ENCODE assay signal across 19 mouse cellular contexts in genomic region chr6:92013620-92014019, GRCm38 (mm10). TPM values are rescaled to one million over a fixed set of nuclear protein-coding genes. Genes with fewer than 3 reads are reported as not detected.
DNase-seq lines count a peak whose midpoint lies in the region; ATAC-seq and TF ChIP-seq lines count a peak whose summit lies in the region.
"Had no signal": no experiment of that assay in that cellular context is flagged by ENCODE, and none has a peak within 500 bp of the region (broad histone marks: within the 10 kb centered on the region; RNA-seq: fewer than 3 reads in every experiment).

No protein-coding gene starts in this region.

- TF ChIP-seq CTCF in gastrocnemius, adult 2 months (IDR thresholded peaks at IDR 0.05): no peak
- TF ChIP-seq CTCF in lung, postnatal 0 days (IDR thresholded peaks at IDR 0.05): no peak

- no peak overlapping the region for H3K9ac ChIP-seq in lung, postnatal 0 days (replicated peaks; ENCODE audit: low read depth)
- H3K9ac ChIP-seq: embryonic facial prominence, embryonic 12.5 days; forebrain, embryonic 13.5 days; hindbrain, embryonic 15.5 days had no signal

- peak; percentile 52 for DNase-seq in gastrocnemius, adult 2 months
- no peak for DNase-seq in gastrocnemius, postnatal 4 days (ENCODE audit: low spot score in 2 of 2)
- no peak for DNase-seq in lung, postnatal 0 days (ENCODE audit: low spot score)
- DNase-seq in lung, postnatal 4 days: no peak
- no peak for DNase-seq in c-Kit-positive CD71-positive TER-119-positive erythroid progenitor cells, embryonic 14.5 days (ENCODE audit: low spot score)
- DNase-seq: adrenal gland, postnatal 10 days; cerebellum, adult 2 months; cerebellum, postnatal 10 days; gastrocnemius, postnatal 14 days; heart, adult 11 months; heart, postnatal 36 days; kidney, adult 8-10 months had no signal

- no peak for TF ChIP-seq EP300 in lung, postnatal 0 days (IDR thresholded peaks at IDR 0.05)

- intact Hi-C loops in gastrocnemius, adult 2 months (cut with DNase I): no loop called here

- H3K4me1 ChIP-seq in lung, postnatal 0 days (ENCODE audit: insufficient read depth, low read depth, low read length): peaks cover 6% of the 10 kb centered on the region; the same call in 1 of the 2 replicates
- peaks cover 40% of the 10 kb centered on the region for H3K4me1 ChIP-seq in brown adipose tissue, adult 24 weeks (ENCODE audit: control insufficient read depth, insufficient read depth, insufficient read length, low read length)

- no peak overlapping the region for H3K4me2 ChIP-seq in lung, postnatal 0 days (replicated peaks; ENCODE audit: low read depth, low read length)
- H3K4me2 ChIP-seq: embryonic facial prominence, embryonic 12.5 days; forebrain, embryonic 13.5 days; heart, embryonic 11.5 days; hindbrain, embryonic 15.5 days had no signal

- H3K27me3 ChIP-seq in lung, postnatal 0 days (replicated peaks; ENCODE audit: insufficient read depth, low read length): no peaks in the 10 kb centered on the region
- H3K27me3 ChIP-seq: embryonic facial prominence, embryonic 12.5 days; hindbrain, embryonic 15.5 days had no signal

- H3K36me3 ChIP-seq in lung, postnatal 0 days (ENCODE audit: insufficient read depth, low read length): no peaks in the 10 kb centered on the region
- H3K36me3 ChIP-seq: embryonic facial prominence, embryonic 12.5 days; hindbrain, embryonic 15.5 days had no signal

- peak overlapping the region; percentile 80 for H3K27ac ChIP-seq in gastrocnemius, adult 2 months
- H3K27ac ChIP-seq in lung, postnatal 0 days (ENCODE audit: low read length): 0 out of 2 replicates have a peak overlapping the region, but pooled peaks have one; percentile 69
- peak overlapping the region; percentile 88 for H3K27ac ChIP-seq in brown adipose tissue, adult 24 weeks (replicated peaks; ENCODE audit: low read depth, low read length)
- H3K27ac ChIP-seq: embryonic facial prominence, embryonic 12.5 days; forebrain, embryonic 13.5 days; hindbrain, embryonic 15.5 days had no signal

- 70% methylated on average over 3 of the region's 3 CpGs for WGBS in lung, postnatal 0 days

- no peaks in the 10 kb centered on the region for H3K9me3 ChIP-seq in lung, postnatal 0 days (ENCODE audit: low read length)
- H3K9me3 ChIP-seq: embryonic facial prominence, embryonic 12.5 days; forebrain, embryonic 13.5 days; hindbrain, embryonic 15.5 days had no signal

- no peak overlapping the region for H3K4me3 ChIP-seq in gastrocnemius, adult 2 months
- H3K4me3 ChIP-seq in lung, postnatal 0 days (ENCODE audit: low read depth, low read length): no peak overlapping the region
- no peak overlapping the region for H3K4me3 ChIP-seq in brown adipose tissue, adult 24 weeks (ENCODE audit: insufficient read depth, low read depth, low read length)
- H3K4me3 ChIP-seq: embryonic facial prominence, embryonic 12.5 days; forebrain, embryonic 13.5 days; hindbrain, embryonic 15.5 days had no signal

- ATAC-seq in lung, postnatal 0 days: no peak
- ATAC-seq in monocyte, adult 5-6 weeks (replicated peaks; ENCODE audit: insufficient number of reproducible peaks, low FRiP score, low TSS enrichment, poor library complexity, severe bottlenecking): no peak
- ATAC-seq: forebrain, embryonic 13.5 days; intestine, postnatal 0 days had no signal

RNA-seq across cellular contexts. Expression of gene Fgd5, which starts 34.9 kb away (rescaled TPM):
- total RNA-seq in gastrocnemius, adult 2 months (2021): 10 to 100 TPM in 1 of 2 experiments, 1 to 10 TPM in 1; 9.0 to 11.3 TPM
- 10 to 100 TPM; 22.1 to 25.3 TPM for total RNA-seq in gastrocnemius, postnatal 4 days (2021)
- 19.2 and 22.1 TPM in 2 replicates for polyA plus RNA-seq in lung, postnatal 0 days (2015; fragmentation: Nextera tagmentation; extraction: Ambion mirVana)
- polyA plus RNA-seq in brown adipose tissue, adult 24 weeks (2012; ENCODE audit: insufficient read depth, insufficient read length, missing spikeins): 3.8 and 8.7 TPM in 2 replicates
- total RNA-seq in monocyte, adult 5-6 weeks (2017): 0.10 to 0.21 TPM in 2 of 3 replicates, not detected in the other
